Mouse (Mus musculus): ENCODE measurements at regions not wholly inside any gene's neighbourhood (a gene's known extent, or its start where the extent isn't known, plus 50 kb on each side); places are given as distances from the start of the nearest gene placed in this dataset.
A peak's percentile ranks its signal among the peaks of the same experiment; 100 is the strongest.

- peak; percentile 63; the same call in 1 of the 2 replicates for ATAC-seq (replicated peaks; ENCODE audit: low read depth, poor library complexity, severe bottlenecking)
These were observed 135.1 kb upstream of the Gvin1 start for GRCm38 (mm10) chr7:106350156-106350788.
